Mouse (Mus musculus): ENCODE results near the gene Msgn1. TPM values are rescaled to one million over a fixed set of nuclear protein-coding genes. Genes with fewer than 3 reads are reported as not detected.

Gene Msgn1
- not detected in 2 replicates for polyA plus RNA-seq (2016; fragmentation: Nextera tagmentation; extraction: Ambion mirVana)

DNA sequence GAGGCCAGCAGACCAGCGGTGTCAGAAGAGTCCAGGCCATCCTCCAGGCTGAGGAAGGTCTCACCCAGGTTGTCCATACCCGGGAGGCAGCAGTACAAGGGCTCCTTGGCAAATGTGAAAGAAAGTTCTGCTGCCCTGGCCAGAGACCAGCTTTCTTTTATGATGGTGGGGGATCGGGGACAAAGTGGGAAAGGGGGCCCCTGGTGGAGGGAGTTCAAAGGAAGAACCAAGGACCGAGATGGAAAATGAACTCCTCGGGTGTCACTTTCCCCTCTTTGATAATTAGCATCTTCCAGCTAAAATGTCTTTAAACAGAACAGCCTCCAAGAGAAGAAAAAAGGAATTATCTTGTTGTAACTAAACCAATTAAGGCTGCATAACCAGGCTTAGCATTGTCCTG, at the start of gene Msgn1:
TSS of gene Msgn1 (minus strand) at position 101 of the 400 bp plus-strand sequence.
- Histone ChIP-seq H3K9ac (replicated peaks) (no peak within 1 kb of the TSS), H3K4me2 (replicated peaks) (no peak within 1 kb of the TSS)
- 53% methylated on average over 5 of the region's 5 CpGs for WGBS

DNA sequence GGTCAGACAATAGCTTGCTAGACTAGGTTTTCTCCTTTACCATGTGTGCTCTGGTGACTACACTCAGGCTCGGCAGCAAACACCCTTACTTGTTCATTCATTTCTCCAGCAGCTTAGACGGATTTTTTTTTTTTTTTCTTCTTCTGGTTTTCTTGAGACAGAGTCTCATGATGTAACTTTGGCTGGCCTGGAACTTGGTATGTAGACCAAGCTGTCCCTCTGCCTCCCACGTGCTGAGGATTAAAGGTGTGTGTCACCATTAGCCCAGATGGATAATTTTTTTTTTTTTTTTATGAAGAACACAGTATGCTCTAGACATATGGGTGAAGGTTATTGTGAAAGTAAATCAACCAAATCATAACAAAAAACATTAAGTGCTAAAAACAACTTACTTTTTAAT, 41.5 kb upstream of the Msgn1 start:
- 84% methylated on average over 3 of the region's 3 CpGs for WGBS
- H3K4me1 ChIP-seq, result no peaks in the 10 kb centered on the region
- H3K4me3 ChIP-seq, result no peak overlapping the region
- H3K9ac ChIP-seq (replicated peaks), result no peak overlapping the region
- no peak for ATAC-seq (ENCODE audit: low FRiP score, low read depth)
- H3K27me3 ChIP-seq, result no peaks in the 10 kb centered on the region
- no peak overlapping the region for H3K27ac ChIP-seq (replicated peaks)
- H3K36me3 ChIP-seq, result peaks cover 17% of the 10 kb centered on the region
- no peaks in the 10 kb centered on the region for H3K9me3 ChIP-seq
- H3K4me2 ChIP-seq (replicated peaks), result no peak overlapping the region

More for the DNA sequence above, at the start of gene Msgn1:
- Histone ChIP-seq H3K4me3 (no peak within 1 kb of the TSS), H3K4me1 (peaks cover 7% of the 10 kb centered on the region; the same call in 1 of the 2 replicates), H3K27me3 (no peaks in the 10 kb centered on the region), H3K9me3 (no peaks in the 10 kb centered on the region), H3K27ac (replicated peaks) (no peak within 1 kb of the TSS), H3K36me3 (no peaks in the 10 kb centered on the region)
- no peak for ATAC-seq (ENCODE audit: low FRiP score, low read depth)

DNA sequence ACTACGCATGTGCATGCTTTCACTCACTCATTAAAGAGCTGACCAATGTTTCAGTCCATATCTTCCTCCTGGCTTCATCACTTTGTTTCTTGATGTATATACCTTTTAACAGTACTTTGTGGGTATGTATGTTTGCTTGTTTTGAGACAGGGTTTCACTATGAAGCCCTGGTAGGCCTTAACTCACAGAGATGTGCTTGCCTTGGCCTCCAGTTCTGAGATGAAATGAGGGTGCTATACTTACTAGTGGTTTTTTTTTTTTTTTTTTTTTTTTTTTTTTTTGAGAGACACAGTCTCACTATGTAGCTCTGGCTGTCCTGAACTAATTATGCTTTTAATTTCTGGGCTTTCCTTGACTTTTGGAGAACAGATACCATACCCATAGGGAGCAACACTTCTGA, 38.7 kb upstream of the Msgn1 start:
- ATAC-seq (ENCODE audit: low FRiP score, low read depth), result no peak
- Histone ChIP-seq H3K27me3 (no peaks in the 10 kb centered on the region), H3K4me2 (replicated peaks) (no peak overlapping the region), H3K4me3 (no peak overlapping the region), H3K27ac (replicated peaks) (no peak overlapping the region), H3K9me3 (no peaks in the 10 kb centered on the region), H3K9ac (replicated peaks) (no peak overlapping the region), H3K4me1 (no peaks in the 10 kb centered on the region), H3K36me3 (peaks cover 22% of the 10 kb centered on the region)
- WGBS, result 98% methylated on average over 1 of the region's 1 CpGs

DNA sequence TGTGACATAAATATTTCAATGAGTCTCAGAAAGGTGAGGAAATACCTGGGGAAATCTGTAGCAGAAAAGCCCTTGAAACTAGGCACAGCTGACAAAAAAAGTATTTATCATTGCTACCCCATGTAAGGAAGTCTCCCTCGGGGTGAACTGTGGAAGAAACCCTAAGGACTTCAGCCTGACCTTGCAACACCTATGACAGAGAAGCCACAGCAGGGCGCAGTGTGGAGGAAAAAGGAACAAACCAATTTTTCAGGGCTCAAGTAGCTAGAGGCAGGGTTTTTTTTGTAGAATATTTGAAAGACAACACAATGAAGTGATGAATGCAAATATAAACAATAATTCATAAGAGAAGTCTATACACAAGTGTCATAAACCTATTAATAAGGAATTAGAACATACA, 27.2 kb upstream of the Msgn1 start:
- Histone ChIP-seq H3K9ac (replicated peaks) (no peak overlapping the region), H3K36me3 (no peaks in the 10 kb centered on the region), H3K4me1 (no peaks in the 10 kb centered on the region), H3K27ac (replicated peaks) (no peak overlapping the region), H3K4me2 (replicated peaks) (no peak overlapping the region), H3K27me3 (no peaks in the 10 kb centered on the region), H3K9me3 (no peaks in the 10 kb centered on the region), H3K4me3 (no peak overlapping the region)
- no peak for ATAC-seq (ENCODE audit: low FRiP score, low read depth)
- WGBS, result 85% methylated on average over 2 of the region's 2 CpGs

DNA sequence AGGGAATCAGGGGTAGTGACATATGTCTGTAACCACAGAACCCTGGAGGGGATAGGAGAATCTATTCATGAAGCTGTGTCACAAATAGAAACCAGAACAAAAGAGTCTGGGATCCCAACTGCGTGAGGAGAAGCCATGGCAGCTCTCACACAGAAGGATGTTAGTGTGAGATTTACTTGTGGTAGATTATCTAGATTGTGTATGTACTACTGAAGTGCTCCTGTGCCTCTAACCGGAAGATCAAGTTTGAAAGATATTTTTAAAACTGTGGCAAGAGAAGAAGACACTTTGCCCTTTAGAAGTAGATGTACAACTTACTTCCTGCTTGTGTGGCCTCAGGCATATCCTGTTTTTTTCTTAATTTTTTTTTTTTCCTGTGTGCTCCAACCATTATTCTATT, 21.5 kb upstream of the Msgn1 start:
- no peak for ATAC-seq (ENCODE audit: low FRiP score, low read depth)
- no peak overlapping the region for H3K4me2 ChIP-seq (replicated peaks)
- no peak overlapping the region for H3K27ac ChIP-seq (replicated peaks)
- WGBS, result 79% methylated on average over 2 of the region's 2 CpGs
- H3K4me3 ChIP-seq, result no peak overlapping the region
- H3K27me3 ChIP-seq, result no peaks in the 10 kb centered on the region
- no peaks in the 10 kb centered on the region for H3K36me3 ChIP-seq
- H3K4me1 ChIP-seq, result no peaks in the 10 kb centered on the region
- H3K9ac ChIP-seq (replicated peaks), result no peak overlapping the region
- H3K9me3 ChIP-seq, result no peaks in the 10 kb centered on the region

DNA sequence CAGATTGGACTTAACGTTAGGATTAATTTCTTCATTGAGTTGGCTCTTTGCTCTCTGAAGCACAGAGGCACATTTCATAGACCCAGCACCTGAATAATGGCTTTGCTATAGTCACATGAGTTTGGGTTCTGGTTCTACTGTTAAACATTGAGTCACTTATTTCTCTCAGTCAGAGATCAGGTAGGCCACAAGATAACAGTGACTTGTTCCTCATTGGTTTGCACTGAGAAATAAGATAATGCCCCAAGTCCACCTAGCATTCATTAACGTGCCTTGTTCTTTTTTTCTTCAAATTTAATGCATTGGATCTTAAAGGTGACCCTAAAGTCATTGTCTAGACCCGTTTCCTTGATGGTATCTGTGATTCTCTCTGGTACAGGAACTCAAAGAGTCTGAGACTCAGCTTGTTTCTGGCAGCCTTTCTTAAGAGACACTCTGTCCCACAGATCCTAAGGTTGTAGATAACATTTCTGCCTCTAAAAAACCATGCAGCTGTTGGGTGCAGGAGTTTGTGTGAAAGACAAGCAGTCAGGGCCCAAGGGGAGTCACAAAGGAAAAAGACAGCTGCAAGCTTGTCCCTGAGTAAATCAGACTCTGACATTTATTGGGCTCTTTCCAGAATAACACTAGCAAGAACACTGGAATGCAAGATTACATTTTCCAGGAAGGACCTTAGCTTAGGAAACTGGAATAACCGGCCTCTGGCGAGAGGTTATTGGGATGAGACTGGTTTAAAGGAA, 17.9 kb upstream of the Msgn1 start:
- ATAC-seq (ENCODE audit: low FRiP score, low read depth), result no peak
- no peaks in the 10 kb centered on the region for H3K27me3 ChIP-seq
- 85% methylated on average over 5 of the region's 5 CpGs for WGBS
- H3K4me2 ChIP-seq (replicated peaks), result no peak overlapping the region
- H3K4me3 ChIP-seq, result no peak overlapping the region
- peaks cover 9% of the 10 kb centered on the region for H3K4me1 ChIP-seq
- no peaks in the 10 kb centered on the region for H3K36me3 ChIP-seq
- no peak overlapping the region for H3K27ac ChIP-seq (replicated peaks)
- no peak overlapping the region for H3K9ac ChIP-seq (replicated peaks)
- H3K9me3 ChIP-seq, result no peaks in the 10 kb centered on the region

DNA sequence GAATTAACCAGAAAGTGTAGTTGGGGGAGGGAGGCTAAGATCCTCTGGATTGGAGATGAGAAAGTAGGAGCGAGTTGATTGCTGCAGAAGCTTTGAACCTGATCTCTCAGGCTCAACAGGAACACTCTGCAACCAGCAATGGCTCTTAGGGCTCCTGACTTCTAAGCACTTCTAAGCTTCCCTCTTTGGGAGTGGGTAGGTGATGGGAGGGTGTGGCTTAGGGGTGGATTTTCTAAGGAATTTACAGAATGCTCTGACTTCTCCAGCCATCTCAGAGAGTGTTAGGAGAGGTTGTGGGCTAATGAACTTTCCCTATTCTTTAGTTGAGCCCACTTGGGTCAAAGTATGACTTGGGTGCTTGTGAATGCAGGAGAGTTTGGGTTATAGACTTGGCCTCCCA, 17.4 kb upstream of the Msgn1 start:
- H3K36me3 ChIP-seq, result no peaks in the 10 kb centered on the region
- H3K4me1 ChIP-seq, result peaks cover 14% of the 10 kb centered on the region
- H3K4me3 ChIP-seq, result no peak overlapping the region
- no peak overlapping the region for H3K4me2 ChIP-seq (replicated peaks)
- 43% methylated on average over 1 of the region's 1 CpGs for WGBS
- H3K9me3 ChIP-seq, result no peaks in the 10 kb centered on the region
- H3K27me3 ChIP-seq, result no peaks in the 10 kb centered on the region
- no peak overlapping the region for H3K9ac ChIP-seq (replicated peaks)
- ATAC-seq (ENCODE audit: low FRiP score, low read depth), result no peak
- H3K27ac ChIP-seq (replicated peaks), result no peak overlapping the region

DNA sequence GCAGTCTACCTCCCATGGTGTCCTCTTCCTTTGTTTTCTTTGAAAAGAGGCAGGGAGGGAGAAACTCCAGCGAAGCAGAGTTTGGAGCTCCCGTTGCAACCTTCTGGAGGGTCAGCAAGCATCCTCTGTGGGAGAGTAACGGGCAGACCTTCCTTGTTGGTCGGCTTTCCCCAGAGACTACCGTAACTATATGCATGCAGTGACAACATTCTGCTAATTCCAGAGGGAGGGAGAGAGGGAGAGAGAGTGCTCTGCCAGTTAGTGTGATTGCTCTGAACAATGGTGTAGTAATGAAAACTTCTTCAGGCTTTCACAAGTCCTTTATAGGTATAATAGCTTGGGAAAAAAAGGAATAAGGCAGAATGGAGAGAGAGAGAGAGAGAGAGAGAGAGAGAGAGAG, 15.9 kb upstream of the Msgn1 start:
- WGBS, result 5% methylated on average over 5 of the region's 5 CpGs
- Histone ChIP-seq H3K4me3 (no peak overlapping the region), H3K27me3 (no peaks in the 10 kb centered on the region), H3K27ac (replicated peaks) (no peak overlapping the region), H3K9ac (replicated peaks) (no peak overlapping the region), H3K36me3 (no peaks in the 10 kb centered on the region), H3K9me3 (no peaks in the 10 kb centered on the region), H3K4me1 (peaks cover 14% of the 10 kb centered on the region), H3K4me2 (replicated peaks) (no peak overlapping the region)
- no peak for ATAC-seq (ENCODE audit: low FRiP score, low read depth)

DNA sequence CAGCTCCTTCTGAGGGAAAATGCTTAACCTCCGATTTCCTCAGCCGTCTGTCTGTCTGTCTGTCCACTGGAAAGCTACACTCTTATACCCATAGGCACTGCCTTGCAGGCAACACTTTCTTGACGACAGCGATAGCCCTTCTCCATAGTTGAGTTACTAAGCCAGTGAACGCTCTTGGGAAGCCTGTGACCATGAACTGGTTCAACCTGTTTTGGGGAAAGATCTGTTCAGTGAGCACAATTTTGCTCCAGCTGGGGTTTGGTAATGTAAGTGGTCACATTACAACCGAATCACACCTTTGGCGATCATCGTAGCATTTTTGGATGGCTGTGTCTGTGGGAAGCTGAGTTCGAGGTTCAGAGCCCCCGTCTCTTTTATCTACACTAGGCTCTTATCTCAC, 14.3 kb upstream of the Msgn1 start:
- Histone ChIP-seq H3K4me3 (no peak overlapping the region), H3K36me3 (no peaks in the 10 kb centered on the region), H3K27ac (replicated peaks) (no peak overlapping the region), H3K9ac (replicated peaks) (no peak overlapping the region), H3K4me1 (peaks cover 14% of the 10 kb centered on the region), H3K27me3 (no peaks in the 10 kb centered on the region), H3K9me3 (no peaks in the 10 kb centered on the region), H3K4me2 (replicated peaks) (no peak overlapping the region)
- WGBS, result 92% methylated on average over 10 of the region's 10 CpGs
- ATAC-seq (ENCODE audit: low FRiP score, low read depth), result no peak

DNA sequence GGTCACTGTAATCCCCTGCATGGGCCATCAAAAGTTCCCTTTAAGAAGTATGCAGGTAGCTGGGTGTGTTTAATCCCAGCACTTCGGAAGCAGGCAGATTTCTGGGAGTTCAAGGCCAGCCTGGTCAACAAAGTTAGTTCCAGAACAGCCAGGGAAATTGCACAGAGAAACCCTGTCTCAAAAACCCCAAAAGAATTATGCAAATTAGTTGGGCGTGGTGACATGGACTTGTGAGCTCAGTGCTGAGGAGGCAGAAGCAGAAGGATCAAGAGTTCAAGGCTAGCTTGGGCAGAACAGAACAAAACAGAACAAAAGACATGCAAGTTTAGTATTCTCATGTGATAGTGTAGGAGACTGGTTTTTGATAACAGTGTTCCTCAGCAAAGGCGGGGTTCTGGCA, 13.8 kb upstream of the Msgn1 start:
- no peak overlapping the region for H3K27ac ChIP-seq (replicated peaks)
- peaks cover 14% of the 10 kb centered on the region for H3K4me1 ChIP-seq
- H3K9me3 ChIP-seq, result no peaks in the 10 kb centered on the region
- no peak for ATAC-seq (ENCODE audit: low FRiP score, low read depth)
- no peak overlapping the region for H3K4me3 ChIP-seq
- H3K9ac ChIP-seq (replicated peaks), result no peak overlapping the region
- no peak overlapping the region for H3K4me2 ChIP-seq (replicated peaks)
- H3K36me3 ChIP-seq, result no peaks in the 10 kb centered on the region
- 66% methylated on average over 3 of the region's 3 CpGs for WGBS
- H3K27me3 ChIP-seq, result no peaks in the 10 kb centered on the region

DNA sequence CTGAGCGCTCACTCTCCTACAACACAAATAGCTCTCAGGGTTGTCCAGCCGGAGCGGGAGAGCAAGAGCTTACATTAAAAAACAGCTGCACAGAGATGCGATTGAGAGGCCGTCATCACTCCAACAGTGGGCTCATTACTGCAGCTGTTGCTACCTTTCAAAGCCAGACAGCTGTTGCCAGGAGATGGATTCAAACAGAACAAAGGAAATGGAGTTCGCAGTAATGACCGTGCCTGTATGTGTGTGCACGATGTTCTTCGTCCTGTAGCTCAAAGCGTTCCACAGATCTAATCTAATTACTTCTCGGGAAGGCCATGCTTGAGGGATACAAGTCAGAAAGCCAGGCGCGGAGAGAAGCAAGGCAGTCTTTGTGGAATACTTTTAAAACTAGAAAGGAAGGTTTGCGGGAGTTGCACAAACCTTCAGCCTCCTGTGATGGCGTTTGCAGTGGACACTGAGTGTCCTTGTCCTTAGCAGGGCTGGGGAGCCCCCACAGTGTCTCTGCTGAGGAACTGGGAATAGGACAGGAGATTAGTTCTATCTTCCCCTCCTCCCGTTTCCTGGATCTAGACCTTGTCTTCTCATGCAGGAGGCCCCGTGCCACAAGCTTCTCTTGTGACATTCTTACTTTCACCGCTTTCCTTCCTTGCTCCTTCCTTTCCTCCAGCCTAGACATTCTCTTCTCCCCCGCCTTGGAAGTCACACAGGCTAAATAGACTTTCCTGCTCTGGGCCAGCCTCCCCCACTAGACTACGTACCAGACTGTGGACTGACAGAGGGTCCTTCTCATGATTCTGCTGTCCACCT, 13.0 kb upstream of the Msgn1 start:
- Histone ChIP-seq H3K4me1 (peaks cover 14% of the 10 kb centered on the region), H3K27ac (replicated peaks) (peak overlapping the region; percentile 56; the same call in 1 of the 2 replicates), H3K9ac (replicated peaks) (no peak overlapping the region), H3K36me3 (no peaks in the 10 kb centered on the region), H3K4me2 (replicated peaks) (no peak overlapping the region), H3K27me3 (no peaks in the 10 kb centered on the region), H3K4me3 (no peak overlapping the region), H3K9me3 (no peaks in the 10 kb centered on the region)
- WGBS, result 41% methylated on average over 20 of the region's 20 CpGs
- ATAC-seq (ENCODE audit: low FRiP score, low read depth), result peak; percentile 87

DNA sequence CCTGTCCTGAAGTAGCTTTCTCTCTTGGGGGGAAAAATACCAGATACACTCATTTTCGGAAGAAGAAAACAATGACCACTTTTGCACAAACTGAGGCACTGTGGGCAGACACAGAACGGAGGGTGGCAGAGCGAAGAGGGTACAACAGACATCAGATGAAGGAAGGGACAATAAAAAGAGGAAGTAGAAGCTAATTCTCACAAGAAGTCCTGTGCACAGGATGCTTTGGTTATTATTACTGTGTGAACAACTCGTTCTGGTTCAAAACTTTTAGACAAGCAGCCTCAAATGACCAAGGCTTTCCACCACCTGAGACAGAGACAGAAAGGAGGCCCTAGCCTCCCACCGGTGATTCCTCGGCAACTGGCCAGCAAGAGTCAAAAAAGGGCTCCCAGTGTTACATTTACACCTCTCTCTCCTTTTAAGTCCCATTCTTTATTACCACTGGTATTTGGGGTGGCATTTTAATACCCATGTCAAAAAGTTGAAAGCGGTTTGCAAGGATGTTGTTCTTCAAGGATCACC, 9.0 kb upstream of the Msgn1 start:
- no peak for ATAC-seq (ENCODE audit: low FRiP score, low read depth)

More for the DNA sequence above, 9.0 kb upstream of the Msgn1 start:
- Histone ChIP-seq H3K4me3 (no peak overlapping the region), H3K4me1 (peaks cover 9% of the 10 kb centered on the region), H3K9me3 (no peaks in the 10 kb centered on the region), H3K4me2 (replicated peaks) (no peak overlapping the region), H3K27ac (replicated peaks) (no peak overlapping the region), H3K27me3 (no peaks in the 10 kb centered on the region), H3K9ac (replicated peaks) (no peak overlapping the region), H3K36me3 (no peaks in the 10 kb centered on the region)
- 88% methylated on average over 7 of the region's 7 CpGs for WGBS
